Mouse (Mus musculus) duodenum, adult 2 months (tissue): ENCODE results near the gene Cd300ld4. TPM values are rescaled to one million over a fixed set of nuclear protein-coding genes. Genes with fewer than 3 reads are reported as not detected.

Source experiments
- polyA plus RNA-seq: library from polyadenylated mRNA; depleted of rRNA; stranded (reverse); fragments of >200 nt; gene quantifications from 2 replicates; pipeline ENCODE4 v1.2.3, GENCODE M21; 2012; ENCODE audit warnings: low replicate concordance; rRNA removed

Gene Cd300ld4
- not detected in 2 replicates for polyA plus RNA-seq

GRCm38 (mm10) chr11:115026912-115027311 lies at the start of gene Cd300ld4:
TSS of gene Cd300ld4 (minus strand) at chr11:115027012.

DNA sequence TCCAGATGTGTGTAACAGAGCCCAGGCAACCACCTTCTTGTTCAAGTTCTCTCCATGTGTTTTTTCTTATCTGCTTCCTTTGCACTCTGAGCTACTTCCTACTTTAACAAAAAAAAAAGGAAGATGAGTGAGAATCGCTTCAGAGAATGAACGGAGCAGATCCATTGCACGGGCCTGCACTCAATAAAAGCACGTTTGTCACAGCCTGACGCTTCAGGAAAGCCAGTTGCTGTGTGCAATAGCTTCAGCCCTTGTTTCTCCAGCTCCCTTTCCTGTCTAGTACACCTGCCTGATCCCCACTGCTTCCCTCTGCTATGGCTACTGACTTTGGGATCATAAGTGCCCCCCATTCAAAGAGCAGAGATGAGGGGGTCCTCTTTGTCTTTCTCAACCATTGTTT lies 35.3 kb upstream of the Cd300ld4 start, which contains the start of gene Cd300e:
Gene Cd300e (minus strand): TSS at position 101 of the 400 bp plus-strand sequence.

GRCm38 (mm10) chr11:115048259-115048658 lies 21.4 kb upstream of the Cd300ld4 start, which contains the start of gene Cd300ld3:
TSS of gene Cd300ld3 (minus strand) at chr11:115048409.

DNA sequence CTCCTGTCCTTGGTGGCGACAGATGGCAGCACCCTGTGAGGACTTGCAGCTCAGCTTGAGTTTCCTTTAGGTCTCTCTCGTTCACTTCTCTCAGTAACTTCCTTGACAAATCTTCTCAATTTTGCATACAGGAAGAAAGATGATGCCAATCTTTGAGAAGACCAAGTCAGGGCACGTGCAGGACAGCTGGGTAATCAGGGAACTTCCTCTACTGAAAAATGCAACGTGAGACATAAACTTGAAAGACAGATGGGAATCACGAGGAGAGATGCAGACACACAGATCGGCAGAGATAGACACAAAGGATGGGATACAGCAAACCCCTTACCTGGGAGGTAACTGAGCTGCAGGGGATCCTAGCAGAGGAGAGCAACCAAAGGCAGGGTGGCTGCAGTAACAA lies 10.9 kb upstream of the Cd300ld4 start, which contains the start of gene Cd300ld5:
Gene Cd300ld5 (minus strand): TSS at position 101 of the 400 bp plus-strand sequence.

GRCm38 (mm10) chr11:115016093-115016492 lies 10.7 kb downstream of the Cd300ld4 start, which contains the start of gene Cd300ld2:
TSS of gene Cd300ld2 (minus strand) at chr11:115016193.

DNA sequence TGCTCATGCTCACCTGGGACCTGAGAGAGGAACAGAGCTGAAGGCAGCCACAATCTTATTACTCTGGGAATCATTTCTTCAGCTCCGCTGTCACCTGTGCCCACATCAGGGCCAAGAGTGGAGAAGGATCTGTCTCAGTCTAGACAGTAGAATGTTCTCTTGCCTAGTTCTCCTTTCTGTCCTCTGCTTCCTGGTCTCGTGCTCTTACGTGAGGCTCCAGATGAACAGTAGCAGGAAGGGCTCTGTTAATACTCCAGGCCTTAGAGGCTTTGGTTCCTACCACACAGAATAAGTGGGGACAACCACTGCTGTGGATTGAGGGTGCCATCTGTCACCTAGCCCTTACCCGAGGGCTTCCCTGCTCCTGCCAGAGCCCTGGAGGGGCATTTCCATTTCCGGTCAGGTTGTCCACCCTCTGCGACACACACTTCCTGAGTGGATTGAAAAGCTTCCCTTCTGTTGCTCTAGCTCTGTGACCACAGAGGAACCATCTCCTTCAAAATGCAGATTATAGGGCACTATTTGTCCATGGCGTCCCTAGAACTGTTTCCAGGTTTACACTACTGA lies 25.3 kb downstream of the Cd300ld4 start, which contains the start of gene Cd300c2:
Gene Cd300c2 (minus strand): TSS at position 407 of the 567 bp plus-strand sequence.

GRCm38 (mm10) chr11:114989793-114990192 lies 37.0 kb downstream of the Cd300ld4 start, which contains the start of gene Cd300ld:
TSS of gene Cd300ld (minus strand) at chr11:114989922.

Other genes with a start within 250 kb of the Cd300ld4 start
- 0.49 and 0.71 TPM in 2 replicates for gene Btbd17, start 231.1 kb downstream of the Cd300ld4 start, polyA plus RNA-seq
- gene Gpr142, start 228.1 kb downstream of the Cd300ld4 start, polyA plus RNA-seq: 0.25 and 0.57 TPM in 2 replicates
- 2.5 and 4.5 TPM in 2 replicates for gene Gprc5c, start 175.9 kb downstream of the Cd300ld4 start, polyA plus RNA-seq
- gene Cd300a, start 137.0 kb downstream of the Cd300ld4 start, polyA plus RNA-seq: 0.70 and 0.88 TPM in 2 replicates
- 0.16 and 0.24 TPM in 2 replicates for gene Cd300lb, start 92.6 kb downstream of the Cd300ld4 start, polyA plus RNA-seq
- 0.18 and 0.83 TPM in 2 replicates for gene Cd300c, start 57.9 kb downstream of the Cd300ld4 start, polyA plus RNA-seq
- 0.42 and 0.97 TPM in 2 replicates for gene Cd300ld, start 37.1 kb downstream of the Cd300ld4 start, polyA plus RNA-seq
- gene Cd300c2, start 25.1 kb downstream of the Cd300ld4 start, polyA plus RNA-seq: 2.5 and 4.4 TPM in 2 replicates
- 0.11 TPM in 1 of 2 replicates, not detected in the other for gene Cd300ld2, start 10.8 kb downstream of the Cd300ld4 start, polyA plus RNA-seq
- gene Cd300ld5, start 10.8 kb upstream of the Cd300ld4 start, polyA plus RNA-seq: 0.27 TPM in 1 of 2 replicates, not detected in the other
- gene Cd300ld3, start 21.4 kb upstream of the Cd300ld4 start, polyA plus RNA-seq: 1.4 and 2.6 TPM in 2 replicates
- 0.13 TPM in 2 replicates for gene Cd300e, start 35.2 kb upstream of the Cd300ld4 start, polyA plus RNA-seq
- 0.55 and 2.2 TPM in 2 replicates for gene Rab37, start 64.4 kb upstream of the Cd300ld4 start, polyA plus RNA-seq
- gene Cd300lf, start 107.0 kb upstream of the Cd300ld4 start, polyA plus RNA-seq: 4.5 and 5.2 TPM in 2 replicates
- 239 and 866 TPM in 2 replicates for gene Slc9a3r1, start 136.3 kb upstream of the Cd300ld4 start, polyA plus RNA-seq
- gene Tmem104, start 160.5 kb upstream of the Cd300ld4 start, polyA plus RNA-seq: 12.2 and 17.0 TPM in 2 replicates
- gene Nat9, start 160.8 kb upstream of the Cd300ld4 start, polyA plus RNA-seq: 17.4 and 27.6 TPM in 2 replicates
- 0.16 and 0.24 TPM in 2 replicates for gene Grin2c, start 240.2 kb upstream of the Cd300ld4 start, polyA plus RNA-seq